Mouse (Mus musculus): ENCODE measurements at regions not wholly inside any gene's neighbourhood (a gene's known extent, or its start where the extent isn't known, plus 50 kb on each side); places are given as distances from the start of the nearest gene placed in this dataset.

DNA sequence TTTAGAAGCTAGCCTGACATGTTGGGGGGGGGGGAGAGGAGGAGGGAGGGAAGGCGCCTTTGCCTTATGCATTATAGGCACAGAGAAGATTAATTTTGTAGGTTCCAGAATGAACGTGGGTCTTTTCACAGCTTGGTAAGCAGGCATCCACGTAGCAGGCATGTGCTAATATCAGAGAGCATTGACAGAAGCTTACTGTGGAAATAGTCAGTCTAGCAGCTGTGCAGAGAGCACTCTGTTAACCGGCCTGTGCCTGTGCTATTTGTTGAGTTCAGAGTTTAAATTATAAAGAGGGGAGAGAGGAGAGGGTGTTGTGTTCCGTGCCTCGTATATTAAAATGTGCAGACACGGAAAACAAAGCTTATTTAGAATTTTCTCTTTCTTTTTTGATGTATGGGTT is 133.5 kb upstream of the Ubr2 start:
- Histone ChIP-seq H3K4me1 (peaks cover 59% of the 10 kb centered on the region), H3K4me2 (peak overlapping the region; percentile 66), H3K27me3 (no peaks in the 10 kb centered on the region), H3K9me3 (replicated peaks) (no peaks in the 10 kb centered on the region), H3K27ac (peak overlapping the region; percentile 22; the same call in 1 of the 2 replicates), H3K9ac (no peak overlapping the region), H3K36me3 (peaks cover 18% of the 10 kb centered on the region), H3K4me3 (replicated peaks) (peak overlapping the region; percentile 74; the same call in 1 of the 2 replicates)
- WGBS = 52% methylated on average over 7 of the region's 7 CpGs
- no peak for ATAC-seq (replicated peaks; ENCODE audit: low FRiP score)

DNA sequence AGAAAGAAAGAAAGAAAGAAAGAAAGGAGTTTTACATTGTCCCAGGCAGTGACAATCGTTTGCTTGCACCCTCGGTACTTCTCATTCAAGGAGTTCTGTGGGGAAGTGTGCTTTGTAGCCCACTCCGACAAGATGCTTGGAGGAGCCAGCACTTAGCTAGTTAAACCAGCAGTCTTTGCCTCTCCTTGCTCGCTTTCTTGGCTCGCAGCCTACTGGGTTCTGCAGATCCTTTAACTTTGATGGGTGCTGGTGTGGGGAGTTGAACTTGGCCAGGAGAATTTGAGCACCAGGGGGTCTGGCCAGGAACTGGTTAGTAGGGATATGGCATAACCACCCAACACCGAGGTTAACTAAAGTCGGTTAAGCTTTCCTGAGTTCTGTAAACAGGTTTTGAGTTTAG is 132.5 kb upstream of the Ubr2 start:
- Histone ChIP-seq H3K9me3 (replicated peaks) (no peaks in the 10 kb centered on the region), H3K4me3 (replicated peaks) (peak overlapping the region; percentile 74), H3K4me2 (peak overlapping the region; percentile 66), H3K36me3 (peaks cover 13% of the 10 kb centered on the region), H3K9ac (no peak overlapping the region), H3K4me1 (peaks cover 53% of the 10 kb centered on the region), H3K27ac (peak overlapping the region; percentile 96), H3K27me3 (no peaks in the 10 kb centered on the region)
- ATAC-seq (replicated peaks; ENCODE audit: low FRiP score) = no peak
- WGBS = 16% methylated on average over 7 of the region's 7 CpGs

DNA sequence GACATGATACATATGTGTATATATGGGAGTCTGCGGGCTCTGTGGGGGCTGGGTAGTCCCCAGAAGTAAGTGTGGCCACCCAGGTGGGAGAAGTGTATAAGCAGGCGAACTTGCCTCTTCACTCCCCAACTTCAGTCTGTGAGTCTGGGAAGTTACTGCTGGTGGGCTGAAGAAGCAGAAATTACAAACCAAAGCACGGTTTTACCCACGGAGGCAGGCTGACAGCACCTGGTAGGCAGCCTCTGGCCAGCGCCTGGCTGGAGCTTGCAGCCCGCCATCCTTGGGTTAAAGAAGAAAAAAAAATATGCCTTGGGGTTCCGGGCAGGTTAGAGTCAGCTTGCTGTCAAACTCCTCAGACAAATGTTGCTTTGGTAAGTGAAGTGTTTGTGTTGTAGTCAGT is 131.9 kb upstream of the Ubr2 start:
- H3K9me3 ChIP-seq (replicated peaks) = no peaks in the 10 kb centered on the region
- peak overlapping the region; percentile 71 for H3K9ac ChIP-seq
- peak overlapping the region; percentile 66 for H3K4me2 ChIP-seq
- H3K27me3 ChIP-seq = no peaks in the 10 kb centered on the region
- ATAC-seq (replicated peaks; ENCODE audit: low FRiP score) = no peak
- WGBS = 3% methylated on average over 7 of the region's 7 CpGs
- H3K27ac ChIP-seq = peak overlapping the region; percentile 96
- peaks cover 48% of the 10 kb centered on the region for H3K4me1 ChIP-seq
- H3K4me3 ChIP-seq (replicated peaks) = peak overlapping the region; percentile 74
- H3K36me3 ChIP-seq = peaks cover 13% of the 10 kb centered on the region

DNA sequence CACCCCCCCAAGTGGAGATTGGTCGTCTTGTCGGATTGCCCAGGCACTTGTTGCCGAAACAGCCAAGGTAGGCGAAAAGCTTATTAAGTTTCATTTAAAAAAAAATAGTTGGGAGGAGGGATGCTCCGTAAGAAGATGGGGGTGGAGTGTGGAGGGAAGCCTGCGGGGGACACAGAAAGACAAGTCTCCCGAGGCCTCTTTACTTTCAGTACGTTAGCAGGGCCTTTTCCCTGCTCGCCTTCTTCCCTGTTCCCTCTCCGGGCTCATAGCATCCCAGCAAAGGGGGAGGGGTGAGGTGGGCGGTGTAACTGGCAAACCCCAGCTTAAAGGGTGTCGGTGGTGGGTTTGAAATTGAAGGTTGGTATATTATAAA is 131.5 kb upstream of the Ubr2 start:
- peaks cover 45% of the 10 kb centered on the region for H3K4me1 ChIP-seq
- peak overlapping the region; percentile 74 for H3K4me3 ChIP-seq (replicated peaks)
- under 1% methylated on average over 12 of the region's 12 CpGs for WGBS
- peak overlapping the region; percentile 71 for H3K9ac ChIP-seq
- H3K36me3 ChIP-seq = peaks cover 13% of the 10 kb centered on the region
- no peaks in the 10 kb centered on the region for H3K9me3 ChIP-seq (replicated peaks)
- H3K4me2 ChIP-seq = peak overlapping the region; percentile 66
- peak overlapping the region; percentile 96 for H3K27ac ChIP-seq
- H3K27me3 ChIP-seq = no peaks in the 10 kb centered on the region
- no peak for ATAC-seq (replicated peaks; ENCODE audit: low FRiP score)

DNA sequence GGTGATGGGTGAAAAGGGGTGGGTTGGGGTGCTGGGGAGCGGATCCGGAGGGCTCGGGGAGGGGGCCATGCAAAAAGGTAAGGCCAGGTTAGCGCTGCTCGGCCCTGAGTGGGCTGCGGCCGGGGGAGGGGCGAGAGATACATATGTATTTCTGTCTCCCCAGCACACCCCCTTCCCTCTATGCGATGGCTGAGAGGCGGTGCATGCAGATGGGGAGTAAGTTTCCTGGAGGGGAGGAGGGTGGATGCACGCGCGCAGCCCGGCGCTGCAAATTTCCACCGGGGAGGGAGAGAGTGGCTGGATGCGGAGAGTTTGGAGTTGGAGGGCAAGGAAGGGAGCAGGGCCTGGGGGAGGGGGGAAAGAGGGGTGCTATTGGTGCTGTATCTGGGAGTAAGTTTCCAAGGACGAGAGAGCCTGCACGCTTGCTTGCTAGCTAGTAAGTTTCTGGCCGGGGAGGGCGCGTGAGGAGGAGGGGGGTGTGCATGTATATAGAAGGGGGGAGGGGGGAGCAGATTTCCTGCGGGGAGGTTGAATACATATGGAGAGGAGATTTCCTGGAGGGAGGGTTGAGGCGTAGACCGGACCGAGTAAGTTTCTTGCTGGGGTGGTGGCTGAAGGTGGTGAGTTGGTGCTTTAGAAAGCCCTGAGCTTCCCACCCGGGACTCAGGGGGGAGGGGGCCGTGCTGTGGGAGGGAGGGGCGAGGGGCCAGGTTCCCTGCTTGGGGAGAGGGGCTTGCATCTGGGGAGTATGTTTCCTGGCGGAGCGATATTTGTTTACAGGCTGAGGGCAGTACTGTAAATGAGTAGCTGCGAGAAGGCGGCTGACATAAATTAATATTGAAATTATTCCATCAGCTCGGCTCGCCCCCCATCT is 130.8 kb upstream of the Ubr2 start:
- Histone ChIP-seq H3K4me3 (replicated peaks) (peak overlapping the region; percentile 74), H3K4me2 (peak overlapping the region; percentile 66), H3K9ac (peak overlapping the region; percentile 71), H3K9me3 (replicated peaks) (no peaks in the 10 kb centered on the region), H3K27ac (peak overlapping the region; percentile 96), H3K4me1 (peaks cover 43% of the 10 kb centered on the region), H3K27me3 (no peaks in the 10 kb centered on the region), H3K36me3 (peaks cover 12% of the 10 kb centered on the region)
- WGBS = 0% methylated on average over 35 of the region's 35 CpGs
- peak; percentile 69 for ATAC-seq (replicated peaks; ENCODE audit: low FRiP score)

DNA sequence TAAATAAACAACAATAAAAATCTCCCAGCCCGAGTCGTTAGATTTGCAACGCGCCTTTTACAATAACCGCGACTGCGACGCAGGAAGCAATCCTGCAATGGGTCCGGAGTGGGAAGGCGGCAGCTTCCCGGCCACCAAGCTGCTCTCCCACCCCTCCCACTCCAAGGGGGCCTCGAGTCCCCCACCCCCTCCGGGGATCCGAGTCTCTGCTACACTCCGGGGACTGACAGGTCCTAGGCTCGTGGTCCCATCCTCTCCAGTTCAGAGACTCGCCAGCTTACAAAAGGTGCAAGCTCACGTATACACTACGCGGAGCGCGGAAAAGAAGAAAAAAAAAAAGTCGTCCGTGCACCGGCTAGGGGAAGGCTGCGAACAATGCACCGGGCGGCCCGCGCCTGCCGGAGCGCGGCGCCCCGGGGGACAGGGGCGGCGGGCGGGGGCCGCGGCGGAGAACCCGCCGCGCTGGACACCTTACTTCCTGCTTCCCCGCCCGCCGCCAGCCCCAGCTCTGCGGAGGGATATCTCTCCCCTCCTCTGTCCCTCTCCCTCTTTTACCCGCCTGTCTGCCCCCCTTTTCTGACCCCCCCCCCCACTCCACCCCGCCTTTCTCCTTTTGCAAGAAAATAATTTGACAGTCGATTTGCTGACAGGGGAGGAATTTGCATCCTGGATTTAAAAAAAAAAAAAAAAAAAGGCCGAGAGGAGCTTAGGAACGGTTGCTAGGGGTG is 130.0 kb upstream of the Ubr2 start:
- H3K9me3 ChIP-seq (replicated peaks) = no peaks in the 10 kb centered on the region
- H3K27ac ChIP-seq = peak overlapping the region; percentile 96
- under 1% methylated on average over 40 of the region's 53 CpGs for WGBS
- peak overlapping the region; percentile 66 for H3K4me2 ChIP-seq
- H3K36me3 ChIP-seq = peaks cover 4% of the 10 kb centered on the region
- peak overlapping the region; percentile 71 for H3K9ac ChIP-seq
- H3K4me3 ChIP-seq (replicated peaks) = peak overlapping the region; percentile 74
- peak; percentile 46 for ATAC-seq (replicated peaks; ENCODE audit: low FRiP score)
- H3K4me1 ChIP-seq = peaks cover 46% of the 10 kb centered on the region
- no peaks in the 10 kb centered on the region for H3K27me3 ChIP-seq

DNA sequence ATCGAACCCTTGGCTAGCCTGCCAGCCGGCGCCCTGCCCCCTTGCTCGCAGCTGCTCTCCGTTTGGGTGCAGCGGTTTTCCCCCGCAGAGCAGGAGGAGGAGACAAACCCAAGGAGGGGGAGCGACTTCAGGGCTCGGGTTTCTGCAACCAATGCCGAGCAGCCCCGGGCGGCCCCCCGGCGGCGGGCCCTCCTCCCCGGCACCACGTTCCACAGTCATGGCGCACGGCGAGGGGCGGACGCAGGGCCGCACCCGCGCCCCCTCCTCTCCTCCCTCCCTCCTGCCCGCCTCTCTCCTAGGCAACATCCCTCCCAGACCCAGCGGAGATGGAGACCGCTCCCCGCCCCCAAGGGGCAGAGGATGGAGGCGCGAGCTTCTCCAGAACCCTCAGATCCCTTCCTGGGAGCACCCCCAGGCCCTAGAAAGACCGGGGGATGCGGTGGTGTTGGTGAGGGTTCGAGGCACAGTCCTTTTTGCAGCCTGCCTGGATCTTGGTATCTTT is 129.4 kb upstream of the Ubr2 start:
- Histone ChIP-seq H3K27me3 (no peaks in the 10 kb centered on the region), H3K36me3 (peaks cover 4% of the 10 kb centered on the region; the same call in 1 of the 2 replicates), H3K9ac (peak overlapping the region; percentile 71), H3K9me3 (replicated peaks) (no peaks in the 10 kb centered on the region), H3K4me3 (replicated peaks) (peak overlapping the region; percentile 74), H3K27ac (peak overlapping the region; percentile 96), H3K4me2 (peak overlapping the region; percentile 66), H3K4me1 (peaks cover 43% of the 10 kb centered on the region)
- peak; percentile 95 for ATAC-seq (replicated peaks; ENCODE audit: low FRiP score)
- 2% methylated on average over 20 of the region's 34 CpGs for WGBS

DNA sequence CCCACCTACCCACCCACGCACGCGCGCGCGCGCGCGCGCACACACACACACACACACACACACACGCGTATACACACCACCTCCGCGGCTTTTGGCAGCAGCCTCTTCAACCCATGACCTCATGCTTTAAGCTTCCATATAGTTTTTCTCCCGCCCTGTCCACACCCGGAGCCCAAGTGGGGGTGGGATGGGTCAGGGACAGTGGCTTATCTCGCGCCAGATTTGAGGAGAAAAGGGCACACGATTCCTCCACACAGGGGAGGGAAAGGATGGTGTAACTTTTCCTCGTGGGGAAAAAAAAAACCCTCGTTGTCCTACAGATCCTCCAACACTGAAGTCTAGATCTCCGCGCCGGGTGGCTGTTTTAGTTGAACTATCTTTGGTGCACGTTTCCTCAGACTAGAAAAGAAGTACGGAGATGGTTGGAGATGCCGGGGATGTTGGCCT is 128.8 kb upstream of the Ubr2 start:
- peak overlapping the region; percentile 33; the same call in 1 of the 2 replicates for H3K9ac ChIP-seq
- H3K4me1 ChIP-seq = peaks cover 37% of the 10 kb centered on the region
- no peak for ATAC-seq (replicated peaks; ENCODE audit: low FRiP score)
- peak overlapping the region; percentile 96 for H3K27ac ChIP-seq
- H3K4me3 ChIP-seq (replicated peaks) = peak overlapping the region; percentile 74
- H3K27me3 ChIP-seq = no peaks in the 10 kb centered on the region
- H3K4me2 ChIP-seq = peak overlapping the region; percentile 66
- no peaks in the 10 kb centered on the region for H3K36me3 ChIP-seq
- no peaks in the 10 kb centered on the region for H3K9me3 ChIP-seq (replicated peaks)
- WGBS = under 1% methylated on average over 27 of the region's 27 CpGs

DNA sequence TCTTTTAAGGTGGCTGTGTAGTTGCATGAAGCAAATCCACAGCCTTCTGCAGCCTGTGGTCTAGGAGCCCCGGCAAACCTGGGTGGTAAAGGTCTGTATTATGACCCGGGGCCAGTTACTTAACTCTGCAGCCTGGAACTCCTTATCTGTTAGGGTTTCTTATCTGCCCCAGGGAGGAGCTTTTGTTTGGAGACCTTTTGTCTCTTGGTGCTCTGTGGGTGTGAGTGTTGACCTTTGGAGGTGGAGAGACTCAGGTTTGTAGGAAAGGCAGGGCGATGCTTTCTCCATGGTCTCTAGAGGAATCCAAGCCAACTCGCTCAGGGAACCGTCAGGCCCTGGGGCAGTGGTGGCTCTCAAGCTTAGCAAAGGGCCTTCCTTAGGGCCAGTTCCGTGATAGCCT is 127.8 kb upstream of the Ubr2 start:
- ATAC-seq (replicated peaks; ENCODE audit: low FRiP score) = no peak
- peaks cover 27% of the 10 kb centered on the region for H3K4me1 ChIP-seq
- no peak overlapping the region for H3K9ac ChIP-seq
- no peak overlapping the region for H3K4me3 ChIP-seq (replicated peaks)
- no peaks in the 10 kb centered on the region for H3K27me3 ChIP-seq
- H3K4me2 ChIP-seq = peak overlapping the region; percentile 66; the same call in 1 of the 2 replicates
- 71% methylated on average over 6 of the region's 6 CpGs for WGBS
- no peaks in the 10 kb centered on the region for H3K36me3 ChIP-seq
- H3K9me3 ChIP-seq (replicated peaks) = no peaks in the 10 kb centered on the region
- H3K27ac ChIP-seq = no peak overlapping the region

DNA sequence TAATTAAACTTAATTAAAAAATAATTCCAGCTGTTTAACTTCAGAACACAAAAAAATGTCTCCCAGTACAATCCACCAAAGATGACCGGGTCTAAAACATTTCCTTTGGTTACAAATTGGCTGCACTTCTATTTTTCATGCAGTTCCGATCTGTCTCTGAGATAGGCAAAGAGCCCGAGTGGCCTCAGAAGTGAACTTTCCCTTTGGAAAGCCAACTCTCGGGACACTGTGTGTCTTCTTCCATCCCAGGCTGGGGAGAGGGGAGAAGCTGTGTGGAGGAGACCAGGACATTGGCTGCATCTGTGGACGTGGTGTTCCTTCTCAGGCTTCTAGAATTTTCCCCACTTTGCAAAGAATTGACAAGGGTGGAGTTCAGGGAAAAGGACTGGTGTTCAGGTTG is 125.0 kb upstream of the Ubr2 start:
- Histone ChIP-seq H3K36me3 (no peaks in the 10 kb centered on the region), H3K27me3 (no peaks in the 10 kb centered on the region), H3K9ac (no peak overlapping the region), H3K9me3 (replicated peaks) (0 out of 2 replicates have a peak, but pooled peaks cover 3% of the 10 kb centered on the region), H3K4me1 (peaks cover 14% of the 10 kb centered on the region), H3K4me2 (no peak overlapping the region), H3K27ac (peak overlapping the region; percentile 41; the same call in 1 of the 2 replicates), H3K4me3 (replicated peaks) (no peak overlapping the region)
- ATAC-seq (replicated peaks; ENCODE audit: low FRiP score) = no peak
- 72% methylated on average over 5 of the region's 5 CpGs for WGBS

DNA sequence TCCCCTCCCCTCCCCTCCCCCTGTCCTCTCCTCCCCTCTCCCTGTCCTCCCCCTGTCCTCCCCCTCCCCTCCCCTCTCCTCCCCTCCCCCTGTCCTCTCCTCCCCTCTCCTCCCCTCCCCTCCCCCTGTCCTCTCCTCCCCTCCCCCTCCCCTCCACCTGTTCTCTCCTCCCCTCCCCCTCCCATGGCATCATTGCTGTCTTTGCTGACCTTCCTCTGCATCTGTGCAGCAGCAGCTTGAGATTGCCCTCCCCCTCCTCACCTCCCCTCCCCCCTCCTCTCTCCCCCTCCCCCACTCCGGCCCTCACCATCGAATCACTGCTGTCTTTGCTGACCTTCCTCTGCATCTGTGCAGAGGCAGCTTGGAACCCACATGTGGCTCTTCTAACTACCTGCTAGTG is 123.4 kb upstream of the Ubr2 start:
- no peak overlapping the region for H3K9ac ChIP-seq
- no peak overlapping the region for H3K4me2 ChIP-seq
- H3K36me3 ChIP-seq = no peaks in the 10 kb centered on the region
- WGBS = 66% methylated on average over 2 of the region's 2 CpGs
- no peaks in the 10 kb centered on the region for H3K27me3 ChIP-seq
- no peak for ATAC-seq (replicated peaks; ENCODE audit: low FRiP score)
- no peak overlapping the region for H3K27ac ChIP-seq
- 0 out of 2 replicates have a peak, but pooled peaks cover 3% of the 10 kb centered on the region for H3K9me3 ChIP-seq (replicated peaks)
- peaks cover 7% of the 10 kb centered on the region for H3K4me1 ChIP-seq
- no peak overlapping the region for H3K4me3 ChIP-seq (replicated peaks)

DNA sequence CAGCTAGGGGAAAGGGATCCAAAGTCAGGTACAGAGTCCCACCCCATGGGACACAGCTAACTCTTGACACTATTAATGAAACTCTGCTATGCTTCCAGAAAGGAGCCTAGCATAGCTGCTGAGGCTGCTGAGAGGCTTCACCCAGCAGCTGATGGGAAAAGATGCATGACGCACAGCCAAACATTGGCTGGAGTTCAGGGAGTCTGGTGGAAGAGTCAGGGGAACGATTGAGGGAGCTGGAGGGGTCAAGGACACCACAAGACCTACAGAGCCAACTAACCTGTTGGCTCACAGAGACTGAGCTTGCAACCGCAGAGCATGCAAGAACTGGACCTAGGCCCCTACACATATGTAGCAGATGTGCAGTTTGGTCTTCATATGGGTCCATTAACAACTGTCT is 117.2 kb upstream of the Ubr2 start:
- WGBS = 79% methylated on average over 3 of the region's 3 CpGs
- Histone ChIP-seq H3K36me3 (no peaks in the 10 kb centered on the region), H3K27ac (no peak overlapping the region), H3K4me2 (no peak overlapping the region), H3K9ac (no peak overlapping the region), H3K27me3 (no peaks in the 10 kb centered on the region), H3K9me3 (replicated peaks) (0 out of 2 replicates have a peak, but pooled peaks cover 3% of the 10 kb centered on the region), H3K4me3 (replicated peaks) (no peak overlapping the region), H3K4me1 (no peaks in the 10 kb centered on the region)
- ATAC-seq (replicated peaks; ENCODE audit: low FRiP score) = no peak
